Mouse (Mus musculus) limb, embryonic 12.5 days (tissue): ENCODE data around the gene Srcin1. TPM values are rescaled to one million over a fixed set of nuclear protein-coding genes. Genes with fewer than 3 reads are reported as not detected.

Source experiments
- ATAC-seq: fragments of 200-750 bp; cut with Nextera tagmentation; 2 replicates; pipeline ENCODE4 v1.8.0; 2017; ENCODE audit warnings: low read depth, moderate TSS enrichment; ENCODE audit not compliant: insufficient number of reproducible peaks, insufficient read depth, low FRiP score, low TSS enrichment
- H3K27ac ChIP-seq: fragments of 300-500 bp; sonication (generic); 2 replicates; pipeline ENCODE4 v1.5.1; 2016; ENCODE audit warnings: mild to moderate bottlenecking, moderate library complexity
- H3K27me3 ChIP-seq: fragments of 300-500 bp; sonication (generic); 2 replicates; pipeline ENCODE4 v1.6.1; 2016; ENCODE audit warnings: mild to moderate bottlenecking, moderate library complexity
- H3K36me3 ChIP-seq: fragments of 300-500 bp; sonication (generic); 2 replicates; pipeline ENCODE4 v1.6.1; 2016; ENCODE audit warnings: mild to moderate bottlenecking, moderate library complexity
- H3K4me1 ChIP-seq: fragments of 300-500 bp; sonication (generic); replicated peaks from 2 replicates; pipeline ENCODE4 v1.6.1; 2016
- H3K4me2 ChIP-seq: fragments of 300-500 bp; sonication (generic); 2 replicates; pipeline ENCODE4 v1.6.1; 2016; ENCODE audit warnings: mild to moderate bottlenecking, moderate library complexity
- H3K4me3 ChIP-seq: fragments of 300-500 bp; sonication (generic); replicated peaks from 2 replicates; pipeline ENCODE4 v1.5.1; 2016; ENCODE audit warnings: mild to moderate bottlenecking
- H3K9ac ChIP-seq: fragments of 300-500 bp; sonication (generic); replicated peaks from 2 replicates; pipeline ENCODE4 v1.6.1; 2016; ENCODE audit warnings: mild to moderate bottlenecking, moderate library complexity
- H3K9me3 ChIP-seq: fragments of 300-500 bp; sonication (generic); 2 replicates; pipeline ENCODE4 v1.6.1; 2016; ENCODE audit warnings: mild to moderate bottlenecking, moderate library complexity
- WGBS: fragments of 180-500 bp; shearing (Covaris S2); methylation state at CpG from one replicate; pipeline ENCODE4 v1.1.7; 2016; 5-methylcytosine and 5-hydroxymethylcytosine counted together
- polyA plus RNA-seq: library from polyadenylated mRNA; unstranded; fragments of >200 nt; fragmentation: Nextera tagmentation; extraction: Ambion mirVana; gene quantifications from 2 replicates; pipeline ENCODE4 v1.2.1, GENCODE M21; 2016

The Srcin1 gene
- polyA plus RNA-seq, 1 experiment from 2014 or later = 0.79 TPM

DNA sequence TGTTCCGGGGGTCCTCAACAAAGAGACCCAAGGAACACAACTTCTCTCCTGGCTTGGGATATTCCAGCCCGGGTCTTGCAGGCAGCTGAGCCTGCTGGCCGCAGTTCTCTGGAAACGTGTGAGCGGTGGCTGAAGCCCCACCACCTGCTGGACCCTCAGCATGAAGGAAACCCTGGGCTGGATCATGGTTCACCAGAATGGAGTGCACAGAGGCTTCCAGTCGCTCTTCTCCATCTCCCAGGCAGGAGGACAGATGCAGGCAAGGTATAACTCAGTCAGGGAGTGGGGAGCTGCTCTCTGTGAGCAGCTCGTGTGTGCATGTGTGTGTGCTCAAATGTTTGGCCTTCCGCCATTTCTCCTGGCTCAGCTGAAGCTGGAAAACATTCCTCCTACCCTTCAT, 7.3 kb downstream of the Srcin1 start:
- 9% methylated on average over 8 of the region's 8 CpGs for WGBS
- H3K9me3 ChIP-seq = no peaks in the 10 kb centered on the region
- H3K4me2 ChIP-seq = peak overlapping the region; percentile 30
- peaks cover 92% of the 10 kb centered on the region for H3K27me3 ChIP-seq
- H3K27ac ChIP-seq = no peak overlapping the region
- H3K36me3 ChIP-seq = no peaks in the 10 kb centered on the region
- H3K9ac ChIP-seq = no peak overlapping the region
- peak; percentile 42 for ATAC-seq
- H3K4me3 ChIP-seq = 0 out of 2 replicates have a peak overlapping the region, but pooled peaks have one; percentile 1
- H3K4me1 ChIP-seq = peaks cover 64% of the 10 kb centered on the region

DNA sequence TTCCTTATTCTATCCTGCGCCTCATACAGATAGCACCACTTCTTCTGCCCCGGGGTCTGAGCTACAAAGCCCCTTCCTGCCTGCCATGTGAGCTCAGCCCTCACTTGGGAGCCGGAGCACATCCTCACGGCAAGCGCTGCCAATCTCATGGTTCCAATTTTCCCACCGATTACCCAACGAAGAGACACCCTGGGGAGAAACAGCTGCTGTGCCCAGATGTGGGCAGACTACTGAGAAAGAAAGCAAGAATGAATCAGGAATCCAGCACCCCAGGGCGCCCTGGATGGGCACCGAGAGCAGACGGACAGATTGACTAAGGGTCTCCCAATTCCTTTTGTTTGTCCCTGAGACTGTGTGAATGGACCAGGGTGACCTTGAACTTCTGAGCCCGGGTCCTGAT, 8.5 kb downstream of the Srcin1 start:
- no peak overlapping the region for H3K27ac ChIP-seq
- H3K4me2 ChIP-seq = no peak overlapping the region
- no peak overlapping the region for H3K9ac ChIP-seq
- H3K4me3 ChIP-seq = no peak overlapping the region
- ATAC-seq = no peak
- peaks cover 92% of the 10 kb centered on the region for H3K27me3 ChIP-seq
- WGBS = 11% methylated on average over 11 of the region's 11 CpGs
- H3K9me3 ChIP-seq = no peaks in the 10 kb centered on the region
- H3K36me3 ChIP-seq = no peaks in the 10 kb centered on the region
- peaks cover 58% of the 10 kb centered on the region for H3K4me1 ChIP-seq

- Histone ChIP-seq H3K9ac (peak overlapping the region; percentile 23; the same call in 1 of the 2 replicates), H3K9me3 (no peaks in the 10 kb centered on the region), H3K4me2 (peak overlapping the region; percentile 23; the same call in 1 of the 2 replicates), H3K4me3 (0 out of 2 replicates have a peak overlapping the region, but pooled peaks have one; percentile 9), H3K36me3 (no peaks in the 10 kb centered on the region), H3K4me1 (peaks cover 55% of the 10 kb centered on the region), H3K27me3 (peaks cover 92% of the 10 kb centered on the region), H3K27ac (no peak overlapping the region)
- WGBS = 2% methylated on average over 13 of the region's 13 CpGs
- no peak for ATAC-seq
These were observed 9.4 kb downstream of the Srcin1 start for GRCm38 (mm10) chr11:97566551-97566950.

DNA sequence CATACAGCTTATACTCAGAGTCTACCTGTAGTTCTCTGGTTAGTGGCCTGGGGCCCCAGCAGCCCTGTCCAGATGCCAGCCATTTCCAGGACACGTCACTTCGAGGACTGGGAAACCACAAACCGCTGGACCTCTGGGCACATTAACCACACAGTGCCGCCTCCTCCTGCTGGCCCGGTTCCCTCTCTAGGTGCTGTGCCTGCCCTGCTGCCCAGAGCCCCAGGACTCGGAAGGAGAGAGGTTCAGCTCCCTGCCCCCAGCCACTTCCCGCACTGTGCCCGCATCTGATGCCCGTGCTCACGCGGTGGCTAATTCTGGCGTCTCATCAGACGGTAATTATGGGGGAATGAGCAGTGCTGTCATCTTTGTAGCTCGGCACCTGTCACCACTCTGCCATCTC, 12.3 kb downstream of the Srcin1 start:
- no peak for ATAC-seq
- Histone ChIP-seq H3K27me3 (peaks cover 92% of the 10 kb centered on the region), H3K36me3 (no peaks in the 10 kb centered on the region), H3K4me1 (peaks cover 48% of the 10 kb centered on the region), H3K27ac (no peak overlapping the region), H3K9me3 (no peaks in the 10 kb centered on the region), H3K4me3 (no peak overlapping the region), H3K4me2 (no peak overlapping the region), H3K9ac (no peak overlapping the region)
- 38% methylated on average over 14 of the region's 14 CpGs for WGBS

DNA sequence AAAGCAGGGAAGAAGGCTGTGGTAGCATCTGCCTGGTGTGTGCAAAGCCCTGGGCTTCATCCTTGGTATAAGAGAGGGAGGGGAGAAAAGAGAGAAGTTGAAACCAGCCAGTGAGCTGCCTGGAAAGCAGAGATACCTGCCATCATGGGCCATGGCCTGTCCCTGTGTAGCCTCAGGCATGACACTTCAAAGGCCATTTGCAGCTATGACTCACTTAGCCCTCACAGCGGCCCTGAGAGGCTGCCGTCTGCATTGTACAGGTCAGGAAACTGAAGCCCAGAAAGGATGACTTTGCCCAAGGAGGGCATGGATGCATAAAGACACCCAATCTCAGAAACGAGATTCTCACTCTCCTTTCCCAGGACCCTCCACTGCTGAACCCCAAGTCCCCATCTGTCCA, 13.4 kb downstream of the Srcin1 start:
- WGBS = 12% methylated on average over 3 of the region's 3 CpGs
- peaks cover 38% of the 10 kb centered on the region for H3K4me1 ChIP-seq

DNA sequence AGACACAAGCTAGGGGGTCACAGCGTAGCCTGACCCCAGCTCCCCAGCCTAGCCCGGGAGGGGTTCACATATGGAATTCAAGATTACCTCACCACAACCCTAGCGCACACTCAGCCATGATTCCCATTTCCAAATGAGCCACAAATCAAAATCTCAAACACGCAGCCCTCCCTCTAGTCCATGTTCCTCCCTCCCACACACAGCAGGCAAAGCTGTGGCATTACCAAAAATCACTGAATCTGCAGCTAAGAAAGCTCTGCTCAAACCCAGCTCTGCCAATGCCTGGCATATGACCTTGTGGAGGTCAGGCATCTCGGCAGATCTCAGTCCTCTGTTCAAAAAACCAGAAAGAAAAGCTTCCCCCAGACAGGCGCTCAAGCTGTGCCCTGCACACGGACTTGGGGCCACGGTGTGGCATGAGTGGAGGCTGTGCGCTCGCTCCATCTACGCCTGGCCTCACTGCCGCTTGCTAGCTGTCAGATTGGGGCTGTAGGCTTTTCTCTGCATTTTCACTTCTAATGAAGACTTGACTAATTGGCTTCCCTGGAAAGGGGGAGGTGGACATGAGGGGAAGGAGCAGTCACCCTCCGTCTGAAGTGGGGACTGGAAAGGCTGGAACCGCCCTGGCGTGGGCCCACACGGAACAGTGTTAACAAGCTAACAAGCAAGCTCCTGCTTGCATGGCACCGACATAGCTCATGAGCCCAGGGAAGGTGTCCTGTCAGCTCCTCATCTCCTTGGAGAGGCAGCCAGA, 15.6 kb downstream of the Srcin1 start:
- Histone ChIP-seq H3K27ac (no peak overlapping the region), H3K9ac (no peak overlapping the region), H3K27me3 (peaks cover 90% of the 10 kb centered on the region), H3K4me3 (no peak overlapping the region), H3K36me3 (no peaks in the 10 kb centered on the region), H3K9me3 (no peaks in the 10 kb centered on the region), H3K4me1 (peaks cover 28% of the 10 kb centered on the region), H3K4me2 (no peak overlapping the region)
- no peak for ATAC-seq
- whole genome bisulfite sequencing = 28% methylated on average over 17 of the region's 17 CpGs

More for the DNA sequence above, 13.4 kb downstream of the Srcin1 start:
- H3K4me2 ChIP-seq = no peak overlapping the region
- H3K36me3 ChIP-seq = no peaks in the 10 kb centered on the region
- no peak overlapping the region for H3K4me3 ChIP-seq
- H3K27ac ChIP-seq = no peak overlapping the region
- H3K9ac ChIP-seq = no peak overlapping the region
- peaks cover 98% of the 10 kb centered on the region for H3K27me3 ChIP-seq
- H3K9me3 ChIP-seq = no peaks in the 10 kb centered on the region
- ATAC-seq = no peak

GRCm38 (mm10) chr11:97559549-97559948, 16.4 kb downstream of the Srcin1 start:
- peaks cover 25% of the 10 kb centered on the region for H3K4me1 ChIP-seq
- WGBS = 43% methylated on average over 4 of the region's 4 CpGs
- no peak overlapping the region for H3K4me2 ChIP-seq
- no peak overlapping the region for H3K9ac ChIP-seq
- no peak overlapping the region for H3K4me3 ChIP-seq
- H3K9me3 ChIP-seq = no peaks in the 10 kb centered on the region
- ATAC-seq = no peak
- no peaks in the 10 kb centered on the region for H3K36me3 ChIP-seq
- H3K27me3 ChIP-seq = peaks cover 85% of the 10 kb centered on the region
- no peak overlapping the region for H3K27ac ChIP-seq

GRCm38 (mm10) chr11:97557885-97558284, 18.1 kb downstream of the Srcin1 start:
- ATAC-seq = no peak
- no peak overlapping the region for H3K4me3 ChIP-seq
- H3K9ac ChIP-seq = no peak overlapping the region
- H3K4me2 ChIP-seq = no peak overlapping the region
- H3K4me1 ChIP-seq = peaks cover 20% of the 10 kb centered on the region
- 50% methylated on average over 4 of the region's 4 CpGs for WGBS
- no peaks in the 10 kb centered on the region for H3K36me3 ChIP-seq
- H3K27ac ChIP-seq = no peak overlapping the region
- peaks cover 86% of the 10 kb centered on the region for H3K27me3 ChIP-seq
- H3K9me3 ChIP-seq = no peaks in the 10 kb centered on the region

GRCm38 (mm10) chr11:97556569-97557408, 19.2 kb downstream of the Srcin1 start:
- 15% methylated on average over 7 of the region's 7 CpGs for WGBS
- peaks cover 86% of the 10 kb centered on the region for H3K27me3 ChIP-seq
- no peaks in the 10 kb centered on the region for H3K36me3 ChIP-seq
- no peaks in the 10 kb centered on the region for H3K9me3 ChIP-seq
- no peak overlapping the region for H3K4me2 ChIP-seq
- peaks cover 22% of the 10 kb centered on the region for H3K4me1 ChIP-seq
- no peak overlapping the region; the same call in 1 of the 2 replicates for H3K9ac ChIP-seq
- H3K4me3 ChIP-seq = no peak overlapping the region
- H3K27ac ChIP-seq = no peak overlapping the region
- no peak for ATAC-seq

DNA sequence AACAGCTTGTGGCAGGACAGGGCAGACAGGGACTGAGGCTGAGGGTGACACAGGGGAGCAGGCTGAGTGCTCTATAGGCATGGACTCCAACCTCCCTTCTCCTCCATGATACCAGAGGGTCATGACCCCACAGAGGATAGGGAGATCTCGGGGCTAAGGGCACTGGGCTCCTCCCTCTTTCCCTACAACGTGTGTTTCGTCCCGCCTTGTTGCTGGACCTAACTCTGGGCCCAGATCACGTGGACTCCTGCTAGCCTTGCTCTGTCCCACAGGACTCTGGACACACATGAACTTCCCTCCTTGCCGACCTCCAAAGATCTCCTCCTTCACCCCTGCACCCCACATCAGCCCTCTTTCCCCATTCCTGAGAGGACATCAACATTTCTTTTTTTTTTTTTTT, 20.8 kb downstream of the Srcin1 start:
- Histone ChIP-seq H3K4me1 (peaks cover 15% of the 10 kb centered on the region), H3K36me3 (no peaks in the 10 kb centered on the region), H3K9ac (no peak overlapping the region), H3K27ac (no peak overlapping the region), H3K27me3 (peaks cover 86% of the 10 kb centered on the region), H3K9me3 (no peaks in the 10 kb centered on the region), H3K4me2 (no peak overlapping the region), H3K4me3 (no peak overlapping the region)
- ATAC-seq = no peak
- WGBS = 41% methylated on average over 6 of the region's 6 CpGs

GRCm38 (mm10) chr11:97552151-97552550, 23.8 kb downstream of the Srcin1 start:
- ATAC-seq = no peak
- H3K27ac ChIP-seq = no peak overlapping the region
- 23% methylated on average over 8 of the region's 8 CpGs for WGBS
- no peak overlapping the region for H3K4me2 ChIP-seq
- no peaks in the 10 kb centered on the region for H3K9me3 ChIP-seq
- H3K4me1 ChIP-seq = peaks cover 17% of the 10 kb centered on the region
- peak overlapping the region; percentile 14; the same call in 1 of the 2 replicates for H3K9ac ChIP-seq
- H3K36me3 ChIP-seq = no peaks in the 10 kb centered on the region
- peaks cover 88% of the 10 kb centered on the region for H3K27me3 ChIP-seq
- no peak overlapping the region for H3K4me3 ChIP-seq
